Comparison of ENCODE assay signal across 10 mouse cellular contexts in the genomic region with DNA sequence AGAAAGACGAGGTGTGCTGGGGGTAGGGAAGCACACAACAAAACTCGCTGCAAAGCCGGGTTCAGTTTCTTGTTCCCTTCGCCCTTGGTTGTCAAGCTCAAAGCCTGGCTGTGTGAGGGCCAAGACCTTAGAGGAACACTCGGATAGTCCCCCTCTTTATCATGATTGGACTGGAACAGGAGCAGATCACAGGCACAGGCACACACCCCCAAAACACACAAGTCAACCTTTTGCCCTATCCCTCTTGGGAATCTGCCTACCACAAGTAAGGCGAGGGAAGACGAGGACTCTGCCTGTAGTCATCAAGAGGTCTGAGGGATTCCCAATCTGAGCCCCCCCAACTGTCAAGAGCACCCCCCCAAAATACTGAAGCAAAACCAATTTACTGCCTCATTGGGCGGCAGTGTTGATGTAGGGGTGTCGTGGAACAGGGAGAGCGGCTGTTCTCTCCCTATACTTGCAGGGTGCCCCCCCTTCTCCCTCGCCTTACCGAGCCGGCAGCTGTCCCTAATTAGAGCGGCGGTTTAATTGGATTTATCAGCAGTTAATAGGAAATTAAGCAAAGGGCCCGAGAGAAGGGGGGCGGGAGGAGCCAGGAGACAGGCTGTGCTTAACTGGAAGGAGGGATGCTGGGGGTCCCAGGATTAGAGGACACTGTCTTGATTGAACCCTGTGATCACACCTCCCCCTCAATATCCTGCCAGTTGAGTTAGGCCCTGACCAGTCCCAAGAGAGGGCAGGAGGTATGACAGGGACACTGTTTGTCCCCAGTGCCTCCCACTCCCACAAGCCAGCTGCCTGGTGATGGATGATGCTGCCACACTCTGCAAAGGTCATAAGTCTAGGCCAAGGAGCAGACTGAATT. TPM values are rescaled to one million over a fixed set of nuclear protein-coding genes. Genes with fewer than 3 reads are reported as not detected.
A peak's percentile ranks its signal among the peaks of the same experiment; 100 is the strongest.
DNase-seq lines count a peak whose midpoint lies in the region; ATAC-seq lines count a peak whose summit lies in the region.
"Had no signal": no experiment of that assay in that cellular context is flagged by ENCODE, and none has a peak within 500 bp of the region (broad histone marks: within the 10 kb centered on the region; RNA-seq: fewer than 3 reads in every experiment).

No protein-coding gene starts in this region.

- no peak for DNase-seq in heart, postnatal 25 days (ENCODE audit: low spot score)
- DNase-seq in brain, adult 2 months (ENCODE audit: low read depth, low spot score), result peak; percentile 67
- peak; percentile 76 for DNase-seq in midbrain, embryonic 14.5 days
- DNase-seq in adrenal gland, postnatal 36 days, result no peak
- DNase-seq in spleen, postnatal 36 days (ENCODE audit: low spot score in 2 of 2), result no peak

- H3K36me3 ChIP-seq in heart, embryonic 16.5 days (ENCODE audit: control insufficient read depth, insufficient read depth), result no peaks in the 10 kb centered on the region
- H3K36me3 ChIP-seq in forebrain, embryonic 16.5 days (ENCODE audit: control insufficient read depth, insufficient read depth), result no peaks in the 10 kb centered on the region
- H3K36me3 ChIP-seq in midbrain, embryonic 14.5 days (ENCODE audit: control insufficient read depth, insufficient read depth, low read length), result 0 out of 2 replicates have a peak, but pooled peaks cover 4% of the 10 kb centered on the region

- peaks cover 37% of the 10 kb centered on the region for H3K4me1 ChIP-seq in heart, embryonic 16.5 days (ENCODE audit: control insufficient read depth, insufficient read depth, low read length)
- peaks cover 64% of the 10 kb centered on the region for H3K4me1 ChIP-seq in forebrain, embryonic 16.5 days (replicated peaks; ENCODE audit: control insufficient read depth, insufficient read depth, low read length)
- peaks cover 61% of the 10 kb centered on the region for H3K4me1 ChIP-seq in midbrain, embryonic 14.5 days (ENCODE audit: control insufficient read depth, insufficient read depth, low read length)

- no peaks in the 10 kb centered on the region for H3K9me3 ChIP-seq in heart, embryonic 16.5 days (replicated peaks; ENCODE audit: control insufficient read depth, low read length)
- H3K9me3 ChIP-seq in forebrain, embryonic 16.5 days (ENCODE audit: control insufficient read depth, low read length), result no peaks in the 10 kb centered on the region
- H3K9me3 ChIP-seq in midbrain, embryonic 14.5 days (ENCODE audit: control insufficient read depth, low read length), result no peaks in the 10 kb centered on the region
- H3K9me3 ChIP-seq: G1E had no signal

- H3K27me3 ChIP-seq in heart, embryonic 16.5 days (ENCODE audit: control insufficient read depth, insufficient read depth, low read length), result peaks cover 60% of the 10 kb centered on the region
- peaks cover 8% of the 10 kb centered on the region for H3K27me3 ChIP-seq in forebrain, embryonic 16.5 days (replicated peaks; ENCODE audit: control insufficient read depth, insufficient read depth, low read length)
- peaks cover 14% of the 10 kb centered on the region for H3K27me3 ChIP-seq in midbrain, embryonic 14.5 days (ENCODE audit: control insufficient read depth, insufficient read depth, low read length)

- intact Hi-C loops in heart, postnatal 25 days (cut with DNase I), result loop anchor here (1.0 kb wide), 1 partner anchor 28 kb away; no protein-coding TSS in a partner anchor

- no peak for ATAC-seq in heart, embryonic 16.5 days (replicated peaks; ENCODE audit: extremely low read depth, insufficient read depth, low FRiP score)
- peak; percentile 44 for ATAC-seq in forebrain, embryonic 16.5 days
- no peak; the same call in 1 of the 2 replicates for ATAC-seq in midbrain, embryonic 14.5 days (ENCODE audit: low FRiP score, low TSS enrichment)
- no peak for ATAC-seq in frontal cortex, adult (ENCODE audit: low TSS enrichment)

- WGBS in heart, embryonic 16.5 days, result 23% methylated on average over 17 of the region's 17 CpGs
- WGBS in forebrain, embryonic 16.5 days, result under 1% methylated on average over 17 of the region's 17 CpGs
- WGBS in midbrain, embryonic 14.5 days, result 4% methylated on average over 17 of the region's 17 CpGs

- H3K9ac ChIP-seq in heart, embryonic 16.5 days (ENCODE audit: low read length), result no peak overlapping the region; the same call in 1 of the 2 replicates
- peak overlapping the region; percentile 33; the same call in 1 of the 2 replicates for H3K9ac ChIP-seq in forebrain, embryonic 16.5 days (replicated peaks; ENCODE audit: low read depth, low read length)
- H3K9ac ChIP-seq in midbrain, embryonic 14.5 days (replicated peaks; ENCODE audit: low read length), result peak overlapping the region; percentile 37; the same call in 1 of the 2 replicates

- H3K4me2 ChIP-seq in heart, embryonic 16.5 days (ENCODE audit: low read depth, low read length), result peak overlapping the region; percentile 80; the same call in 1 of the 2 replicates
- H3K4me2 ChIP-seq in forebrain, embryonic 16.5 days (ENCODE audit: low read length), result peak overlapping the region; percentile 73
- H3K4me2 ChIP-seq in midbrain, embryonic 14.5 days (ENCODE audit: low read length), result peak overlapping the region; percentile 89

- H3K27ac ChIP-seq in heart, embryonic 16.5 days (ENCODE audit: low read length), result no peak overlapping the region
- peak overlapping the region; percentile 99 for H3K27ac ChIP-seq in forebrain, embryonic 16.5 days (ENCODE audit: low read length)
- peak overlapping the region; percentile 99 for H3K27ac ChIP-seq in midbrain, embryonic 14.5 days (replicated peaks; ENCODE audit: low read depth, low read length)

- H3K4me3 ChIP-seq in heart, embryonic 16.5 days (ENCODE audit: low read length), result peak overlapping the region; percentile 52; the same call in 1 of the 2 replicates
- peak overlapping the region; percentile 43 for H3K4me3 ChIP-seq in forebrain, embryonic 16.5 days (replicated peaks; ENCODE audit: low read length)
- peak overlapping the region; percentile 38 for H3K4me3 ChIP-seq in midbrain, embryonic 14.5 days (replicated peaks; ENCODE audit: low read depth, low read length)

RNA-seq across cellular contexts. Expression of a gene that starts 4.7 kb away (rescaled TPM):
- 59.8 and 72.0 TPM in 2 replicates for polyA plus RNA-seq in heart, embryonic 16.5 days (2015; fragmentation: Nextera tagmentation; extraction: Ambion mirVana)
- total RNA-seq in heart, postnatal 25 days (2021), result 10 to 100 TPM; 22.6 to 33.1 TPM
- polyA plus RNA-seq in forebrain, embryonic 16.5 days (2015; fragmentation: Nextera tagmentation; extraction: Ambion mirVana), result 17.6 and 21.3 TPM in 2 replicates
- polyA plus RNA-seq in midbrain, embryonic 14.5 days (2014; fragmentation: Nextera tagmentation; extraction: Ambion mirVana), result 14.2 and 18.6 TPM in 2 replicates
- 10 to 100 TPM; 29.7 to 45.6 TPM for total RNA-seq in adrenal gland, postnatal 36 days (2021)
- total RNA-seq: hematopoietic stem cell, adult 5-6 weeks had no signal

RNA-seq across cellular contexts. Expression of a gene that starts 8.6 kb away (rescaled TPM):
- polyA plus RNA-seq in heart, embryonic 16.5 days (2015; fragmentation: Nextera tagmentation; extraction: Ambion mirVana), result 0.46 and 0.84 TPM in 2 replicates
- under 1 TPM; 0.22 to 0.70 TPM for total RNA-seq in heart, postnatal 25 days (2021)
- polyA plus RNA-seq in forebrain, embryonic 16.5 days (2015; fragmentation: Nextera tagmentation; extraction: Ambion mirVana), result 0.98 and 1.8 TPM in 2 replicates
- polyA plus RNA-seq in midbrain, embryonic 14.5 days (2014; fragmentation: Nextera tagmentation; extraction: Ambion mirVana), result 0.32 and 1.0 TPM in 2 replicates
- 1 to 10 TPM; 2.2 to 3.4 TPM for total RNA-seq in adrenal gland, postnatal 36 days (2021)
- total RNA-seq: hematopoietic stem cell, adult 5-6 weeks had no signal

RNA-seq across cellular contexts. Expression of a gene that starts 12.2 kb away (rescaled TPM):
- 127 and 132 TPM in 2 replicates for polyA plus RNA-seq in heart, embryonic 16.5 days (2015; fragmentation: Nextera tagmentation; extraction: Ambion mirVana)
- total RNA-seq in heart, postnatal 25 days (2021), result 10 to 100 TPM; 44.3 TPM
- 78.9 and 80.4 TPM in 2 replicates for polyA plus RNA-seq in forebrain, embryonic 16.5 days (2015; fragmentation: Nextera tagmentation; extraction: Ambion mirVana)
- polyA plus RNA-seq in midbrain, embryonic 14.5 days (2014; fragmentation: Nextera tagmentation; extraction: Ambion mirVana), result 48.9 and 50.7 TPM in 2 replicates
- 10 to 100 TPM; 46.8 to 47.1 TPM for total RNA-seq in adrenal gland, postnatal 36 days (2021)

RNA-seq across cellular contexts. Expression of a gene that starts 24.3 kb away (rescaled TPM):
- polyA plus RNA-seq in heart, embryonic 16.5 days (2015; fragmentation: Nextera tagmentation; extraction: Ambion mirVana), result 1.2 and 1.4 TPM in 2 replicates
- total RNA-seq in heart, postnatal 25 days (2021), result under 1 TPM; 0.31 to 0.34 TPM
- 32.5 and 36.0 TPM in 2 replicates for polyA plus RNA-seq in forebrain, embryonic 16.5 days (2015; fragmentation: Nextera tagmentation; extraction: Ambion mirVana)
- 106 and 134 TPM in 2 replicates for polyA plus RNA-seq in midbrain, embryonic 14.5 days (2014; fragmentation: Nextera tagmentation; extraction: Ambion mirVana)
- 1 to 10 TPM; 5.0 to 6.3 TPM for total RNA-seq in adrenal gland, postnatal 36 days (2021)
- total RNA-seq: hematopoietic stem cell, adult 5-6 weeks had no signal

Comparison
In these comparisons a context has a peak if more than half of its experiments do, and no peak if none do; other contexts are left out.
1. DNase-seq: peak in brain, adult 2 months (single experiment) and midbrain, embryonic 14.5 days (single experiment); none in heart, postnatal 25 days (single experiment), adrenal gland, postnatal 36 days (0 of 2) and spleen, postnatal 36 days (0 of 2).
2. Peak in every context shown above with its lines, with median percentiles within 50 percentile points of each other: H3K4me2 ChIP-seq and H3K4me3 ChIP-seq.